ENCODE assay signal across 23 mouse cellular contexts in genomic region chr1:163126175-163126881, GRCm38 (mm10). TPM values are rescaled to one million over a fixed set of nuclear protein-coding genes. Genes with fewer than 3 reads are reported as not detected.
DNase-seq lines count a peak whose midpoint lies in the region; ATAC-seq and TF ChIP-seq lines count a peak whose summit lies in the region.
"Had no signal": no experiment of that assay in that cellular context is flagged by ENCODE, and none has a peak within 500 bp of the region (broad histone marks: within the 10 kb centered on the region; RNA-seq: fewer than 3 reads in every experiment).

No protein-coding gene starts in this region.

- no peak overlapping the region for H3K27ac ChIP-seq in kidney, postnatal 0 days
- no peak overlapping the region for H3K27ac ChIP-seq in kidney, embryonic 14.5 days (ENCODE audit: low read depth, low read length)
- peak overlapping the region; percentile 67 for H3K27ac ChIP-seq in embryonic fibroblast, embryonic 13.5 days (ENCODE audit: insufficient read depth, low read length)
- H3K27ac ChIP-seq in hindbrain, embryonic 11.5 days (ENCODE audit: low read depth, low read length), result no peak overlapping the region
- H3K27ac ChIP-seq: hindbrain, postnatal 0 days; liver, embryonic 13.5 days; lung, embryonic 15.5 days; macrophage; midbrain, embryonic 12.5 days had no signal

- ATAC-seq in kidney, postnatal 0 days (replicated peaks; ENCODE audit: low FRiP score, low read depth), result no peak
- ATAC-seq in kidney, embryonic 14.5 days (ENCODE audit: low FRiP score, low TSS enrichment), result no peak
- no peak for ATAC-seq in hindbrain, embryonic 11.5 days (ENCODE audit: low FRiP score)
- ATAC-seq: hindbrain, postnatal 0 days had no signal

- no peak overlapping the region for H3K4me3 ChIP-seq in kidney, postnatal 0 days (replicated peaks; ENCODE audit: low read depth, low read length)
- no peak overlapping the region for H3K4me3 ChIP-seq in kidney, embryonic 14.5 days (ENCODE audit: low read length)
- no peak overlapping the region for H3K4me3 ChIP-seq in embryonic fibroblast, embryonic 13.5 days (ENCODE audit: insufficient read depth, low read length)
- no peak overlapping the region for H3K4me3 ChIP-seq in hindbrain, embryonic 11.5 days (ENCODE audit: low read depth, low read length)
- H3K4me3 ChIP-seq: liver, embryonic 13.5 days; lung, embryonic 15.5 days; midbrain, embryonic 12.5 days had no signal

- no peak; the same call in none of the 2 replicates for TF ChIP-seq POLR2A in embryonic fibroblast, embryonic 13.5 days (IDR thresholded peaks at IDR 0.05; ENCODE audit: low read depth, low read length)

- no peaks in the 10 kb centered on the region for H3K9me3 ChIP-seq in kidney, postnatal 0 days (replicated peaks; ENCODE audit: low read length)
- H3K9me3 ChIP-seq in kidney, embryonic 14.5 days (ENCODE audit: control insufficient read depth, low read length), result no peaks in the 10 kb centered on the region
- H3K9me3 ChIP-seq in hindbrain, embryonic 11.5 days (ENCODE audit: control insufficient read depth, low read length), result no peaks in the 10 kb centered on the region
- H3K9me3 ChIP-seq: liver, embryonic 13.5 days; lung, embryonic 15.5 days; midbrain, embryonic 12.5 days had no signal

- H3K36me3 ChIP-seq in kidney, postnatal 0 days (ENCODE audit: insufficient read depth, low read length), result no peaks in the 10 kb centered on the region
- H3K36me3 ChIP-seq in kidney, embryonic 14.5 days (ENCODE audit: control insufficient read depth, insufficient read depth, low read length), result no peaks in the 10 kb centered on the region
- no peaks in the 10 kb centered on the region for H3K36me3 ChIP-seq in hindbrain, embryonic 11.5 days (ENCODE audit: control insufficient read depth, insufficient read depth, low read length)
- H3K36me3 ChIP-seq: liver, embryonic 13.5 days; lung, embryonic 15.5 days; midbrain, embryonic 12.5 days had no signal

- WGBS in kidney, postnatal 0 days, result 74% methylated on average over 7 of the region's 7 CpGs
- WGBS in kidney, embryonic 14.5 days, result 79% methylated on average over 7 of the region's 7 CpGs
- 79% methylated on average over 7 of the region's 7 CpGs for WGBS in hindbrain, embryonic 11.5 days

- H3K27me3 ChIP-seq in kidney, postnatal 0 days (ENCODE audit: insufficient read depth, low read length), result no peaks in the 10 kb centered on the region
- H3K27me3 ChIP-seq in kidney, embryonic 14.5 days (ENCODE audit: control insufficient read depth, insufficient read depth, low read length), result no peaks in the 10 kb centered on the region
- no peaks in the 10 kb centered on the region for H3K27me3 ChIP-seq in hindbrain, embryonic 11.5 days (ENCODE audit: control insufficient read depth, insufficient read depth, low read length)
- H3K27me3 ChIP-seq: liver, embryonic 13.5 days; lung, embryonic 15.5 days; midbrain, embryonic 12.5 days had no signal

- DNase-seq in kidney, postnatal 0 days (ENCODE audit: low spot score), result peak; percentile 25
- DNase-seq in 3T3-L1 (ENCODE audit: low read depth, low spot score) (peak; percentile 91), NIH3T3 (ENCODE audit: low read depth) (peak; percentile 91)
- no peak for DNase-seq in spleen, postnatal 10 days (ENCODE audit: low spot score in 2 of 2)
- DNase-seq in hindbrain, embryonic 11.5 days (ENCODE audit: low spot score), result no peak
- DNase-seq: adrenal gland, postnatal 10 days; cerebellum, adult 18-20 months; cerebellum, postnatal 36 days; heart, postnatal 36 days; kidney, adult 11 months; kidney, postnatal 25 days; left cerebral cortex, postnatal 4 days; liver, embryonic 13.5 days; retina, postnatal 1 day had no signal

- no peak overlapping the region for H3K9ac ChIP-seq in kidney, postnatal 0 days (ENCODE audit: low read depth, low read length)
- no peak overlapping the region for H3K9ac ChIP-seq in kidney, embryonic 14.5 days (ENCODE audit: low read depth, low read length)
- H3K9ac ChIP-seq in hindbrain, embryonic 11.5 days (ENCODE audit: low read depth, low read length), result no peak overlapping the region
- H3K9ac ChIP-seq: liver, embryonic 13.5 days; lung, embryonic 15.5 days; midbrain, embryonic 12.5 days had no signal

- H3K4me2 ChIP-seq in kidney, postnatal 0 days (ENCODE audit: low read length), result no peak overlapping the region
- H3K4me2 ChIP-seq in kidney, embryonic 14.5 days (replicated peaks; ENCODE audit: low read depth, low read length), result no peak overlapping the region
- H3K4me2 ChIP-seq in hindbrain, embryonic 11.5 days (replicated peaks; ENCODE audit: low read depth, low read length), result no peak overlapping the region
- H3K4me2 ChIP-seq: heart, embryonic 11.5 days; liver, embryonic 13.5 days; lung, embryonic 15.5 days; midbrain, embryonic 12.5 days had no signal

- TF ChIP-seq CTCF in kidney, postnatal 0 days (IDR thresholded peaks at IDR 0.05; ENCODE audit: low read depth), result no peak
- TF ChIP-seq CTCF in embryonic fibroblast, embryonic 13.5 days (IDR thresholded peaks at IDR 0.05; ENCODE audit: borderline replicate concordance, insufficient read depth, low read length), result no peak

- no peaks in the 10 kb centered on the region for H3K4me1 ChIP-seq in kidney, postnatal 0 days (replicated peaks; ENCODE audit: insufficient read depth, low read length)
- H3K4me1 ChIP-seq in kidney, embryonic 14.5 days (ENCODE audit: control insufficient read depth, insufficient read depth, low read length), result no peaks in the 10 kb centered on the region
- H3K4me1 ChIP-seq in embryonic fibroblast, embryonic 13.5 days (ENCODE audit: control insufficient read depth, insufficient read depth, low read length), result peaks cover 11% of the 10 kb centered on the region
- H3K4me1 ChIP-seq in hindbrain, embryonic 11.5 days (replicated peaks; ENCODE audit: control insufficient read depth, insufficient read depth, low read length), result no peaks in the 10 kb centered on the region
- H3K4me1 ChIP-seq: liver, embryonic 13.5 days; lung, embryonic 15.5 days; midbrain, embryonic 12.5 days had no signal

RNA-seq across cellular contexts. Expression of gene Mroh9, which starts 40.9 kb away (rescaled TPM):
- not detected in 2 replicates for polyA plus RNA-seq in kidney, postnatal 0 days (2015; fragmentation: Nextera tagmentation; extraction: Ambion mirVana)
- not detected in 2 replicates for polyA plus RNA-seq in kidney, embryonic 14.5 days (2014; fragmentation: Nextera tagmentation; extraction: Ambion mirVana)
- not detected in 2 replicates for polyA plus RNA-seq in embryonic fibroblast, embryonic 13.5 days (2011; ENCODE audit: insufficient read length, low read depth, missing spikeins)
- polyA plus RNA-seq in hindbrain, embryonic 11.5 days (2014; fragmentation: Nextera tagmentation; extraction: Ambion mirVana), result not detected in 2 replicates
- polyA plus RNA-seq: embryonic facial prominence, embryonic 11.5 days; gonadal fat pad, adult 2 months; heart, embryonic 11.5 days; hindbrain, postnatal 0 days; liver, embryonic 13.5 days; lung, embryonic 15.5 days; macrophage; midbrain, embryonic 12.5 days had no signal

Comparison
In these comparisons a context has a peak if more than half of its experiments do, and no peak if none do; other contexts are left out.
1. DNase-seq: peak in kidney, postnatal 0 days (single experiment), 3T3-L1 (single experiment) and NIH3T3 (single experiment); none in spleen, postnatal 10 days (0 of 2) and hindbrain, embryonic 11.5 days (single experiment).